Mouse (Mus musculus): ENCODE data around the gene Ttc7b. TPM values are rescaled to one million over a fixed set of nuclear protein-coding genes. Genes with fewer than 3 reads are reported as not detected.

Gene Ttc7b
- total RNA-seq, 2 experiments from 2014 or later = 6.2 to 13.4 TPM

- no peak for ATAC-seq (replicated peaks; ENCODE audit: low FRiP score, poor library complexity, severe bottlenecking)
These were observed 123.0 kb downstream of the Ttc7b start for GRCm38 (mm10) chr12:100397432-100398146.

GRCm38 (mm10) chr12:100396806-100397205 lies 123.8 kb downstream of the Ttc7b start:
- no peak for ATAC-seq (replicated peaks; ENCODE audit: low FRiP score, poor library complexity, severe bottlenecking)

- no peak for ATAC-seq (replicated peaks; ENCODE audit: low FRiP score, poor library complexity, severe bottlenecking)
These were observed 127.1 kb downstream of the Ttc7b start for GRCm38 (mm10) chr12:100393532-100393931.

GRCm38 (mm10) chr12:100393109-100393508 lies 127.5 kb downstream of the Ttc7b start:
- ATAC-seq (replicated peaks; ENCODE audit: low FRiP score, poor library complexity, severe bottlenecking) = no peak

GRCm38 (mm10) chr12:100392466-100392865 lies 128.2 kb downstream of the Ttc7b start:
- no peak for ATAC-seq (replicated peaks; ENCODE audit: low FRiP score, poor library complexity, severe bottlenecking)

GRCm38 (mm10) chr12:100391890-100392289 lies 128.7 kb downstream of the Ttc7b start:
- ATAC-seq (replicated peaks; ENCODE audit: low FRiP score, poor library complexity, severe bottlenecking) = no peak

- no peak for ATAC-seq (replicated peaks; ENCODE audit: low FRiP score, poor library complexity, severe bottlenecking)
These were observed 130.5 kb downstream of the Ttc7b start for GRCm38 (mm10) chr12:100389878-100390710.

- ATAC-seq (replicated peaks; ENCODE audit: low FRiP score, poor library complexity, severe bottlenecking) = no peak
These were observed 134.4 kb downstream of the Ttc7b start for GRCm38 (mm10) chr12:100386259-100386658.

- no peak for ATAC-seq (replicated peaks; ENCODE audit: low FRiP score, poor library complexity, severe bottlenecking)
These were observed 138.1 kb downstream of the Ttc7b start for GRCm38 (mm10) chr12:100382526-100382925.

GRCm38 (mm10) chr12:100381941-100382340 lies 138.7 kb downstream of the Ttc7b start:
- no peak for ATAC-seq (replicated peaks; ENCODE audit: low FRiP score, poor library complexity, severe bottlenecking)

- no peak for ATAC-seq (replicated peaks; ENCODE audit: low FRiP score, poor library complexity, severe bottlenecking)
These were observed 139.8 kb downstream of the Ttc7b start for GRCm38 (mm10) chr12:100380697-100381291.

GRCm38 (mm10) chr12:100379833-100380232 lies 140.8 kb downstream of the Ttc7b start:
- no peak for ATAC-seq (replicated peaks; ENCODE audit: low FRiP score, poor library complexity, severe bottlenecking)

- ATAC-seq (replicated peaks; ENCODE audit: low FRiP score, poor library complexity, severe bottlenecking) = no peak
These were observed 142.4 kb downstream of the Ttc7b start for GRCm38 (mm10) chr12:100378266-100378665.

GRCm38 (mm10) chr12:100377791-100378190 lies 142.8 kb downstream of the Ttc7b start:
- ATAC-seq (replicated peaks; ENCODE audit: low FRiP score, poor library complexity, severe bottlenecking) = no peak

GRCm38 (mm10) chr12:100375801-100376200 lies 144.8 kb downstream of the Ttc7b start:
- ATAC-seq (replicated peaks; ENCODE audit: low FRiP score, poor library complexity, severe bottlenecking) = no peak

GRCm38 (mm10) chr12:100372785-100373184 lies 147.8 kb downstream of the Ttc7b start:
- no peak for ATAC-seq (replicated peaks; ENCODE audit: low FRiP score, poor library complexity, severe bottlenecking)

GRCm38 (mm10) chr12:100372015-100372414 lies 148.6 kb downstream of the Ttc7b start:
- no peak for ATAC-seq (replicated peaks; ENCODE audit: low FRiP score, poor library complexity, severe bottlenecking)

GRCm38 (mm10) chr12:100369786-100370185 lies 150.8 kb downstream of the Ttc7b start:
- ATAC-seq (replicated peaks; ENCODE audit: low FRiP score, poor library complexity, severe bottlenecking) = no peak

GRCm38 (mm10) chr12:100369220-100369619 lies 151.4 kb downstream of the Ttc7b start:
- no peak for ATAC-seq (replicated peaks; ENCODE audit: low FRiP score, poor library complexity, severe bottlenecking)

GRCm38 (mm10) chr12:100361330-100361729 lies 159.3 kb downstream of the Ttc7b start:
- ATAC-seq (replicated peaks; ENCODE audit: low FRiP score, poor library complexity, severe bottlenecking) = no peak
